Mouse (Mus musculus) embryonic facial prominence, embryonic 10.5 days (tissue): ENCODE data around the gene Mvd. TPM values are rescaled to one million over a fixed set of nuclear protein-coding genes. Genes with fewer than 3 reads are reported as not detected.

ENCODE experiments used
- DNase-seq: peaks from one replicate; pipeline ENCODE4 v3.0.0-alpha.2; 2017; ENCODE audit warnings: low spot score
- H3K27ac ChIP-seq: fragments of 300-500 bp; sonication (generic); replicated peaks from 2 replicates; pipeline ENCODE4 v1.5.1; 2016; ENCODE audit warnings: mild to moderate bottlenecking
- H3K27me3 ChIP-seq: fragments of 300-500 bp; sonication (generic); replicated peaks from 2 replicates; pipeline ENCODE4 v1.6.1; 2016; ENCODE audit warnings: low read depth, mild to moderate bottlenecking; ENCODE audit not compliant: poor library complexity, severe bottlenecking
- H3K36me3 ChIP-seq: fragments of 300-500 bp; sonication (generic); replicated peaks from 2 replicates; pipeline ENCODE4 v1.6.1; 2016; ENCODE audit warnings: mild to moderate bottlenecking, moderate library complexity
- H3K4me1 ChIP-seq: fragments of 300-500 bp; sonication (generic); 2 replicates; pipeline ENCODE4 v1.6.1; 2016
- H3K4me3 ChIP-seq: fragments of 300-500 bp; sonication (generic); 2 replicates; pipeline ENCODE4 v1.5.1; 2016; ENCODE audit warnings: mild to moderate bottlenecking, moderate library complexity
- H3K9me3 ChIP-seq: fragments of 300-500 bp; sonication (generic); 2 replicates; pipeline ENCODE4 v1.6.1; 2016; ENCODE audit warnings: mild to moderate bottlenecking
- WGBS: fragments of 180-500 bp; shearing (Covaris S2); methylation state at CpG from one replicate; pipeline ENCODE4 v1.1.7; 2016; 5-methylcytosine and 5-hydroxymethylcytosine counted together
- polyA plus RNA-seq: library from polyadenylated mRNA; unstranded; fragments of >200 nt; fragmentation: Nextera tagmentation; extraction: Ambion mirVana; gene quantifications from 2 replicates; pipeline ENCODE4 v1.2.1, GENCODE M21; 2016

The Mvd gene
- polyA plus RNA-seq, result 51.2 and 59.9 TPM in 2 replicates

DNA sequence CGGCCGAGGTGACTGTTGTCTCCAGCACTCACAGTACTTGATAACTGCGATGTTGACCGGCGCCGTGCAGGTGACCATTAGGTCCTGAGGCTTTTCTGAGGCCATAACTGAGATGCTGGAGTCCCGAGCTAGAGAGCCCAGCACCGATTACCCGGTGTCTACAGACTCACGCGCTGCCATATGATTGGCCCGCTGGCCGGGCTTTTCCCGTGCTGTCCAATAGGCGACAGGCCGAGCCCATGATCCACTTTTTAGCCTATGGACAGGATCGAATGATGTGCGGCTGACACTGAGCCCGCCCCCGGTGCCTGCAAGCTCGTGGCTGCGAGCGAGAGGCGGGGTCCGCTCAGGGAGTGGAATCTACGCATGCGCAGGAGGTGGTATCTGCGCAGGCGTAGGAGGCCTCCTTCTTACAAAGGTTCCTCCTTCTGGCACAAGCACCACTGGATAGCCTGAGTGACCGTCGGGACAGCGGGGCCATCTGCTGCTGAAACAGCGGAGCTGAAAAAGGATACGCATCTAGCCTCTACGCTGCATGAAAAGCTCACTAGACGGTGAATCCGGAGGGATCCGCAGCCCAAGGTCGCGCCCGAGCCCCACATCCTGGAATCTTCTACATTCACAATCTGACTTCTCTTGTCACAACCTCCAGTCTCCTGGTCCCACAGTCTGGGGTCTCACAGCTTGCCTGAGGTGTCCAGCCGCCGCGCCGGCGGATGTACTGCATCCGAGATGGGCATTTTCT, at the start of gene Mvd:
Mvd (minus strand) TSS at position 161 of the 745 bp plus-strand sequence.
- H3K27ac ChIP-seq, result peak within 1 kb of the TSS; percentile 91
- WGBS, result under 1% methylated on average over 47 of the region's 47 CpGs
- H3K4me3 ChIP-seq, result peak within 1 kb of the TSS; percentile 72
- DNase-seq, result peak; percentile 99
- H3K27me3 ChIP-seq, result no peaks in the 10 kb centered on the region
- H3K9me3 ChIP-seq, result no peaks in the 10 kb centered on the region
- H3K4me1 ChIP-seq, result peaks cover 33% of the 10 kb centered on the region
- H3K36me3 ChIP-seq, result peaks cover 17% of the 10 kb centered on the region

DNA sequence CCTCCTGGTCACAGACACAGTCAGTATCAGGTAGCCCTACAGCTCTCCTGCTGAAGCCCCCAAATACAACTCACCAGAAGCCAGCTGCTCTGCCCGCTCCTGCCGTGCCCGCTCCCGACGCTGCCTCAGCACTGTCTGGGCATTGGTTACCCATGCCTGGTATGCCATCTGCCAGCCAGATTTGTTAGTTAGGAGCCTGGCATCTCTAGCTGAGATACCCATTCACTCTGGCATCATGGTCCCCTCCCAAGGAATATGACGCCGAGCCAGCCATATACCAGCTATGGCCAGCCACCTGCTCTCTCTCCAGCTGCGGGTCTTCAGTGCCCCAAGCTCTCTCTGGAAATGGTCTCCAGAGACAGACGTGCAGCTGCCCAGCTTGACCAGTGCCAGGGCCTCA, 45.2 kb upstream of the Mvd start:
- Histone ChIP-seq H3K36me3 (peaks cover 96% of the 10 kb centered on the region), H3K9me3 (0 out of 2 replicates have a peak, but pooled peaks cover 4% of the 10 kb centered on the region), H3K27me3 (no peaks in the 10 kb centered on the region), H3K4me1 (no peaks in the 10 kb centered on the region), H3K4me3 (no peak overlapping the region), H3K27ac (no peak overlapping the region)
- DNase-seq, result no peak
- WGBS, result 95% methylated on average over 9 of the region's 9 CpGs

DNA sequence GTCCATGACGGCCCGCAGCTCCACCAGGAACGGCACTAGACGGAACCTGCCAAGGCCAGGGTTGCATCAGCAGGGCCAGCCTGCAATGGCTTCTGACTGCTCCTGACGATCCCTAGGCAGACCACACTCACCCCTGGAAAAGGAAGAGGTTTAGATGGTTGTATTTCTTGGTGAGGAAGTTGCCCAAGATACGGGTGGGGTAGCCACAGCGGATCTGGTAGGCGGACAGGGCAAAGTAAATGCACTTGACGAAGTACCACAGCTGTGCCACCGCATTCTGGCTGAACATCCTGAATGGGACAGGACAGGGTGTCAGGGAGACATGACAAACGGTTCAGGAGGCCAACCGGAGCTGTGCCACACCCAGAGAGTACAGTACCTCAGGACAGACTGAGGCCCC, 41.6 kb upstream of the Mvd start:
- Histone ChIP-seq H3K4me1 (no peaks in the 10 kb centered on the region), H3K9me3 (0 out of 2 replicates have a peak, but pooled peaks cover 4% of the 10 kb centered on the region), H3K27me3 (no peaks in the 10 kb centered on the region), H3K36me3 (peaks cover 100% of the 10 kb centered on the region), H3K27ac (no peak overlapping the region), H3K4me3 (no peak overlapping the region)
- DNase-seq, result no peak
- WGBS, result 92% methylated on average over 12 of the region's 12 CpGs

DNA sequence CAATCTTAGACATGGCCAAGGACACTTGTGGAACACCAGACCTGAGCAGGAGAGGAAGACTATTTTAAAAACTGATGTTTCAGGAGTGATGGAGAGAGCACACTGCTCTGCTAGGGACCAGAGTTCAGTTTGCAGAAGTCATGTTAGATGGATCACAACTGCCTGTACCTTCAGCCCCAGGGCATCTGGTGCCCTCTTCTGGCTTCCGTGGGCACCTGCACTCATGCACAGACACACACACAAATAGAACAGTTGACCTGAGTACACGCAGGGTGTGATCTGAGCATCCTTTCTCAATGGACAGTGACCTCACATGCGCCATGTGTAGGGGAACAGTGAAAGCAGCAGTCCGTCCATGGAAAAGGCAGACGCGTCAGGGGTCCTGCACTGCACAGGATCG, 40.7 kb upstream of the Mvd start:
- Histone ChIP-seq H3K4me1 (no peaks in the 10 kb centered on the region), H3K27ac (no peak overlapping the region), H3K27me3 (no peaks in the 10 kb centered on the region), H3K36me3 (peaks cover 100% of the 10 kb centered on the region), H3K4me3 (no peak overlapping the region), H3K9me3 (0 out of 2 replicates have a peak, but pooled peaks cover 4% of the 10 kb centered on the region)
- no peak for DNase-seq
- WGBS, result 94% methylated on average over 7 of the region's 7 CpGs

DNA sequence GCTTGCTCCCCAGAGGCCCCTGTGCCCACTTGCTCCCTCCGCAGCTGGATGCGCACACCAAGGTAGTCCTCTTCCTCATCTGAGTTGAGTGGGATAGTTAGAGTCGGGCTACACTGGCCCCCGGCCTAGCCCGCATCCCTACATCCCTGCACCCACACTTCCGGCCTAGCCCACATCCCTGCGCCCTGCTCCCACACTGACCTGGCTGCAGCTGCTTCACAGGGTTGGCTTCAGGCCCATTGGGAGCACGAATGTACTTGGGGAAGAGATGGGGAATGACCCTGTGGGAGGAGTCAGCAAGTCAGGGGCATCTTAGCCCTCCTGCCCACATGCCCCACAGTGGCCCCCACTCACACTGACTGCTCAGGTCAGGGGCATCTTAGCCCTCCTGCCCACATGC, 39.2 kb upstream of the Mvd start:
- H3K9me3 ChIP-seq, result 0 out of 2 replicates have a peak, but pooled peaks cover 4% of the 10 kb centered on the region
- no peak overlapping the region for H3K4me3 ChIP-seq
- 96% methylated on average over 8 of the region's 8 CpGs for WGBS
- peaks cover 3% of the 10 kb centered on the region; the same call in 1 of the 2 replicates for H3K4me1 ChIP-seq
- no peak overlapping the region for H3K27ac ChIP-seq
- no peak for DNase-seq
- peaks cover 100% of the 10 kb centered on the region for H3K36me3 ChIP-seq
- H3K27me3 ChIP-seq, result no peaks in the 10 kb centered on the region

DNA sequence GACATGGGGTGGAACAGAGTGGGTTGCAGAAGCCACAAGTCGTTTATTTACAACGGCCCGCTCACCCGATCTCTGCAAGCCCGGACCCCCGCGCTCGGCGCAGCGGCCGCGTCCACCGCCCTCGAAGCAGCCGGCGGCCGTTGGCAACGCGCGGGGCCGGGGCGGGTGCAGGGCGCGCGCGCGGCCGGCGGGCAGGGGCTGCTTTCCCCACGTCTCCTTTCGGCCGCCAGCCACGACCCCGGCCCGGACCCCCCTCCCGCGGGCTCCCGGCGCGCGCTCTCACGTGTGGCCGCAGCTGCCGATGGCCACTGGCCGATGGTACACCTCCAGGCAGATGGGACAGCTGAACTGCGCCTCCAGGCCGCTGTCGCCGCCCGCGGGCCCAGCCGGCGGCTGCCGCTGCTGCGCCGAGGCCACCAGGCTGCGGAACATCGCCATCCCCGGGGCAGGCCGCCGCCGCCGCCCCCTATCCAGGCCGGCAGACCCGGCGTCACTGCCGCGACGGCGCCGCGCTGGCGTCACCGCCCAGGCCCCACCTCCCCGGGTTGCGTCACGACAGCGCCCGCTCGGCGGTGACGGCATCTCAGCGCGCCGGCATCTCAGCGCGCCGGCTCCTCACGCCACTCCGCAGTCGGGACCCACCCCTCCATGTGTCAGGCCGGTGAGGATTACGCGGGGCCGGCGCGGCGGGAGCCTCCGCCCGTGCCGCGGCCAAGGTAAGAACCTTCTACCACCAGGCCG, 32.5 kb upstream of the Mvd start, which contains the start of the genes Rnf166 and Ctu2:
Rnf166 (minus strand) TSS at position 485 of the 741 bp plus-strand sequence.
Ctu2 (plus strand) TSS at position 564 of the 741 bp plus-strand sequence.
- peak within 1 kb of the TSS; percentile 90 for H3K27ac ChIP-seq
- peaks cover 32% of the 10 kb centered on the region for H3K4me1 ChIP-seq
- WGBS, result 2% methylated on average over 103 of the region's 103 CpGs
- DNase-seq, result peak; percentile 96
- H3K27me3 ChIP-seq, result no peaks in the 10 kb centered on the region
- H3K9me3 ChIP-seq, result no peaks in the 10 kb centered on the region
- H3K4me3 ChIP-seq, result peak within 1 kb of the TSS; percentile 99
- H3K36me3 ChIP-seq, result peaks cover 64% of the 10 kb centered on the region

DNA sequence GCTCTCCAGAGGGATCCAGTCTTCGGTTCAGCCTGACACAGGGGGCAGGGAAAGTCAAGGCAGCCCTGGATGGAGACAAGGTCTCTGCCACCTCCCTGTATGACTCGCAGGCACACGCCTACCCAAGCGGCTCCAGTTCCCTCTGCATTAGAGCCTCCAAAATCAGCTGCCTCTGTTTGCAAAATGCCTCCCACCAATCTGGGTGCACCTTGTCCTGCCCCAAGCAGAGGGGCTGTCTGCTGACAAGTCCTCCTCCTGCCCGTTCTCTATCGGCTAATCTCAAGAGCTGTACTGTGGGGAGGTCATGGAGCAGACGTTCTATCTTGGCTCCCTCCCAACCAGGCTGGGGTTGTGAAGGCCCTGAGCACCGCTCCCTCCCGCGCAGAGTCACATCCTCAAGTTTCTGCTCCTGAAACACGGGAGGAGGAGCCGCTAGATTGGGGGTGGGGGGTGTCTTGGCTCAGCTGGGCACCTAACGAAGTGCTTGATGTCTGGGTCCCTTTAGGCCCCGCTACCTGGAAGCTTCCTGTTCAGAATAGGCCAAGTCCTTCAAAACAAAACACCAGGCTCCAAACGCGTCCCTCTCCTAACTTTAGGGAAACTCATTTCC, 31.8 kb upstream of the Mvd start:
- peak overlapping the region; percentile 90 for H3K27ac ChIP-seq
- H3K36me3 ChIP-seq, result peaks cover 64% of the 10 kb centered on the region
- WGBS, result 18% methylated on average over 16 of the region's 16 CpGs
- no peak for DNase-seq
- H3K27me3 ChIP-seq, result no peaks in the 10 kb centered on the region
- H3K4me3 ChIP-seq, result peak overlapping the region; percentile 99
- peaks cover 32% of the 10 kb centered on the region for H3K4me1 ChIP-seq
- no peaks in the 10 kb centered on the region for H3K9me3 ChIP-seq

DNA sequence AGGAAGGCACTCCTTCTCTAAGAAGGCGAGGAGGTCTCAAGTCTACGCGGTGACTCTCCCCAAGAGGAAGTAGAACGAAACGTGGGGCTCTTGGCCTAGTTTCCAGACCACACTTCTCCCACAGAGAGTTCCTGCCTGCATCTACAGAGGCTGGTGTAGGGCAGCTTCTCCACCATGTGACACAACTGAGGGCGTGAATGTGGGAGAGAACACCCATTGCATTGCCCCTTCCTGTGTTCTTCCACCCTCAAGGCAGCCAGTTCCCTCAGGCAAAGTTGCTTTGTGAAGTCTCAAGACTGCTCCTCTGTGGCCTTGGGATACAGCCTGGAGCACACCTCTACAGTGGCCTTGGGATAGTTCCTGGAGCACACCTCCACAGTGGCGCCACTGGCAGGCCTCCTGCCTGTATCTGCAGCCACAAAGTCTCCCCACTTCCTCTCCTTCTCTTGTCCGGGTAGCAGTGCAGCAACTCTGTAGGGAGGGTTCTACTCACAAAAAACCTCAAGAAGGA, 30.7 kb upstream of the Mvd start:
- Histone ChIP-seq H3K36me3 (peaks cover 64% of the 10 kb centered on the region), H3K27ac (no peak overlapping the region), H3K27me3 (no peaks in the 10 kb centered on the region), H3K9me3 (no peaks in the 10 kb centered on the region), H3K4me3 (no peak overlapping the region), H3K4me1 (peaks cover 32% of the 10 kb centered on the region)
- 89% methylated on average over 8 of the region's 8 CpGs for WGBS
- no peak for DNase-seq

DNA sequence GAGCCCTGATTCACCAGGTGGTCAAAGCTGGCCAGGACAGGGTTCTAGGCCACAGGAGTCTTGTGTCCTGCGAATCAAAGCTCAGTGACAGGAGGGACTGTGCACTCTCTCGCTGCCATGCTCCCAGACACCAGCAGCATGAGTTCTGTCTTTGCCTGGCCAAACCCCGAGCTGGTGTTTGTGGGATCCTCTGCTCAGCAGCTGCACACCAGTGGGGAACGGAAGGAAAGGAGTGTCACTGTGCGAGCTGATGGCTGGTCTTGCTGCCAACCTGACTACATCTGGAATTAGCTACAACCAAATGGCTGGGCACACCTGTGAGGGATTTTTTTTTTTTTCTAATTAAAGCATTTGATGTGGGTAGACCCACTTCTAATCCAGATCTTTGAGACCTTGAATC, 27.5 kb upstream of the Mvd start:
- WGBS, result 83% methylated on average over 5 of the region's 5 CpGs

DNA sequence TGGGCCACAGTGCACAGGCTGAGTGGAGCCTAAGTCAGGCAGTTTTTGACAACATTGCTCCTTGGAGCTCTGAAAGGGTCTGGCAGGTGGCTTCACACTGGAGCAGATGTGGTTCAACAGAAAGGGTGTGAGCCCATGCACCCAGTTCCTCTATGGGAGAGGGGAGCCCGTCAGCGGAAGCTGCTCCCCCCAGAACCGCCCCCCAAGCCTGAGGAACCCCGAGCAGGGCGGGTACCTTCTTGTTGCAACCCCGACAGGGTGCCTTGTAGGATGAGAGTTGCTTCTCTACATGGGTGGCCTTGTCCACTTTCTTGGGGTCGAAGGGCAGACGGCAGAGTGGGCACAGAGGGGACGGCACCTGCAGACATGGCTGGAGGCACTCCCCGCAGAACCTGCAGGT, 26.7 kb upstream of the Mvd start:
- Histone ChIP-seq H3K27me3 (no peaks in the 10 kb centered on the region), H3K9me3 (no peaks in the 10 kb centered on the region), H3K36me3 (peaks cover 83% of the 10 kb centered on the region), H3K4me1 (peaks cover 13% of the 10 kb centered on the region), H3K27ac (no peak overlapping the region), H3K4me3 (no peak overlapping the region)
- 86% methylated on average over 10 of the region's 10 CpGs for WGBS
- no peak for DNase-seq

More for the DNA sequence above, 27.5 kb upstream of the Mvd start:
- Histone ChIP-seq H3K27me3 (no peaks in the 10 kb centered on the region), H3K27ac (no peak overlapping the region), H3K4me3 (no peak overlapping the region), H3K4me1 (peaks cover 16% of the 10 kb centered on the region), H3K9me3 (no peaks in the 10 kb centered on the region), H3K36me3 (peaks cover 76% of the 10 kb centered on the region)
- no peak for DNase-seq

DNA sequence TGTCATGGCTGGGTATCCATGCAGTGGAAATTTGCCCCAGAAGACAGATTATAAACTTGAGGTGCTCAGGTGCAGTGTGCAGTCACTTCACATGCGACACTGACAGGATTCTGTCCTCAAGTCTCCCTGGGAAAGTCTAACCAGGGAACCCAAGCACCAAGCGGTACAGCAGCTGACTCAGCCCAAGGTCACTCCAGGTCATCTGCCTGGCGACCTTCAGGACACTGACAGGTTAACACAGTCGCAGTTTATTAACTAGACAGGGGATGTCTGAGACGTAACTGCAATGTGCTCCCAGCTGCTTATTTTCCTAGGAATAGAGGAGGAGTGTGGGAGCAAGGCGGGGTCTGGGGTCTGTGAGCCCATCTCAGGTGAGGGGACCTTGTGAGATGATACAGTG, 26.2 kb upstream of the Mvd start:
- no peaks in the 10 kb centered on the region for H3K9me3 ChIP-seq
- no peak overlapping the region for H3K4me3 ChIP-seq
- H3K27me3 ChIP-seq, result no peaks in the 10 kb centered on the region
- H3K36me3 ChIP-seq, result peaks cover 83% of the 10 kb centered on the region
- H3K4me1 ChIP-seq, result peaks cover 13% of the 10 kb centered on the region
- H3K27ac ChIP-seq, result no peak overlapping the region
- DNase-seq, result no peak
- WGBS, result 82% methylated on average over 6 of the region's 6 CpGs

DNA sequence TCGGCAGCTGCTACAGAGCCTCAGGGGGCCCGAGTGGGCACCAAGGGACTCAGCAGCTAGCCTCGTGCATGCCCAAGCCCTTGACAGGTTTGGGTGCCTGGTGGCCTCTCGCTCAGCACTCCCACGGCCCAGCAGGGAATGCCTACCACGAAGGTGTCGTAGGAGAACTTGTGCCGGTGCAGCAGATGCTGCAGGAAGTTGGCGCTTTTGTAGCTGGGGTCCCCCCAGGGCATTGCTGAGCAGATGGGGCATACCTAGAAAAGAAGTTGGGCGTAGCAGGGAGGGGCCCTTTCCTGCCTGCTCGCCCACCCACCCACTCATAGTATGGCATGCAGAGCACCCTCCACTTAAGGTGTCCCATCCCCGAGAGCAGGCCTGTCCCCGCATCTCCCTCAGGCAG, 24.6 kb upstream of the Mvd start:
- H3K4me3 ChIP-seq, result no peak overlapping the region
- H3K27ac ChIP-seq, result no peak overlapping the region
- no peaks in the 10 kb centered on the region for H3K9me3 ChIP-seq
- DNase-seq, result no peak
- peaks cover 24% of the 10 kb centered on the region for H3K4me1 ChIP-seq
- H3K27me3 ChIP-seq, result peaks cover 7% of the 10 kb centered on the region
- WGBS, result 87% methylated on average over 13 of the region's 13 CpGs
- H3K36me3 ChIP-seq, result peaks cover 68% of the 10 kb centered on the region
